Mouse (Mus musculus): Measurements from ENCODE around the gene Gm17402.

Gene Gm17402

GRCm38 (mm10) chr3:67340921-67341320 lies 34.0 kb downstream of the Gm17402 start:
- Histone ChIP-seq H3K27me3 (ENCODE audit: insufficient read depth, low read length) (no peaks in the 10 kb centered on the region), H3K9me3 (ENCODE audit: low read length) (no peaks in the 10 kb centered on the region), H3K36me3 (ENCODE audit: insufficient read depth, low read length) (no peaks in the 10 kb centered on the region), H3K4me3 (replicated peaks; ENCODE audit: low read length) (no peak overlapping the region), H3K4me1 (replicated peaks; ENCODE audit: low read depth, low read length) (no peaks in the 10 kb centered on the region)
- no peak for TF ChIP-seq CTCF (conservative IDR thresholded peaks at IDR 0.05; ENCODE audit: low read length)
- TF ChIP-seq NANOG (IDR thresholded peaks at IDR 0.05; ENCODE audit: borderline replicate concordance, low read length), result no peak
- TF ChIP-seq POU5F1 (IDR thresholded peaks at IDR 0.05; ENCODE audit: borderline replicate concordance, low read length), result no peak

- H3K27me3 ChIP-seq (ENCODE audit: insufficient read depth, low read length), result no peaks in the 10 kb centered on the region
- no peak overlapping the region for H3K4me3 ChIP-seq (replicated peaks; ENCODE audit: low read length)
- H3K4me1 ChIP-seq (replicated peaks; ENCODE audit: low read depth, low read length), result no peaks in the 10 kb centered on the region
- TF ChIP-seq CTCF (conservative IDR thresholded peaks at IDR 0.05; ENCODE audit: low read length) (no peak), POU5F1 (IDR thresholded peaks at IDR 0.05; ENCODE audit: borderline replicate concordance, low read length) (no peak), NANOG (IDR thresholded peaks at IDR 0.05; ENCODE audit: borderline replicate concordance, low read length) (no peak)
- no peaks in the 10 kb centered on the region for H3K36me3 ChIP-seq (ENCODE audit: insufficient read depth, low read length)
- no peaks in the 10 kb centered on the region for H3K9me3 ChIP-seq (ENCODE audit: low read length)
These were observed 35.4 kb downstream of the Gm17402 start for GRCm38 (mm10) chr3:67339558-67339957.

DNA sequence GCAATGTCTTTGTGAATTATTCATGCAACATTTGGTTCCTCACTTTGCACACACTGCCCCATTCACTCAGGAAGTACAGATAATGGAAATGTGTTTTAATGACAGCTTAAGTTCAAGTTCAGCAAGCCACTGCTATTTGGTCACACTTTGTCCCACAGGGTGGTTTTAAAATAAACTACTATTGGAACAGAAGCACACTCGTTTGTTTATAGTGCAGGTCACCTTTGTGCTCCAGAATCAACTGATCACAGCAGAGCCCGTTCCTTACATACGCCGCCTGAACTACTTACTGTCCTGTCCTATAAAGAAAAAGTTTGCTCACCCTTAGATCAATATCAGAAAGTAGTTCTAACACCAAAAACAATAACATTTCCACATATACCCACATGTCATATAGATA lies 52.5 kb downstream of the Gm17402 start:
- no peaks in the 10 kb centered on the region for H3K27me3 ChIP-seq (ENCODE audit: insufficient read depth, low read length)
- no peaks in the 10 kb centered on the region for H3K4me1 ChIP-seq (replicated peaks; ENCODE audit: low read depth, low read length)
- no peaks in the 10 kb centered on the region for H3K36me3 ChIP-seq (ENCODE audit: insufficient read depth, low read length)
- TF ChIP-seq POU5F1 (IDR thresholded peaks at IDR 0.05; ENCODE audit: borderline replicate concordance, low read length) (no peak), CTCF (conservative IDR thresholded peaks at IDR 0.05; ENCODE audit: low read length) (no peak), NANOG (IDR thresholded peaks at IDR 0.05; ENCODE audit: borderline replicate concordance, low read length) (no peak)
- no peak overlapping the region for H3K4me3 ChIP-seq (replicated peaks; ENCODE audit: low read length)
- H3K9me3 ChIP-seq (ENCODE audit: low read length), result no peaks in the 10 kb centered on the region

Measured in E14TG2a.4 (cell line).